Mouse (Mus musculus) MEL (cell line): ENCODE data around the gene Dyrk3. TPM values are rescaled to one million over a fixed set of nuclear protein-coding genes. Genes with fewer than 3 reads are reported as not detected.

Source experiments
- DNase-seq: peaks from one replicate; pipeline ENCODE4 v3.0.0; 2011; ENCODE audit warnings: low read depth, low spot score
- H3K27ac ChIP-seq: 2 replicates; pipeline ENCODE4 v1.5.1; 2012; ENCODE audit warnings: low read depth, mild to moderate bottlenecking, control low read depth, low read length, moderate library complexity; ENCODE audit not compliant: control insufficient read depth
- H3K27me3 ChIP-seq, 2 experiments: fragments of 150-350 bp in 1 of 2; sonication (generic) in 1 of 2; 2 replicates each; pipeline ENCODE4 v1.6.1; 2012; ENCODE audit warnings: low read length in 2 of 2, mild to moderate bottlenecking in 2 of 2, improper control_type of control experiment in 1 of 2, moderate library complexity in 1 of 2; ENCODE audit not compliant: insufficient read depth in 2 of 2, control insufficient read depth in 1 of 2
- H3K36me3 ChIP-seq, 2 experiments: 2 replicates each; pipeline ENCODE4 v1.6.1; 2012 to 2014; ENCODE audit warnings: low read length in 2 of 2, improper control_type of control experiment in 1 of 2, inconsistent platforms in 1 of 2, mild to moderate bottlenecking in 1 of 2; ENCODE audit not compliant: insufficient read depth in 2 of 2, control insufficient read depth in 1 of 2
- H3K4me1 ChIP-seq, 2 experiments: fragments of 150-350 bp in 1 of 2; sonication (generic) in 1 of 2; 2 replicates each; pipeline ENCODE4 v1.6.1; 2012; ENCODE audit warnings: low read length in 2 of 2, improper control_type of control experiment in 1 of 2, mild to moderate bottlenecking in 1 of 2; ENCODE audit not compliant: insufficient read depth in 2 of 2, control insufficient read depth in 1 of 2
- H3K4me3 ChIP-seq, 2 experiments: fragments of 150-350 bp in 1 of 2; sonication (generic) in 1 of 2; 2 replicates each; pipeline ENCODE4 v1.5.1; 2012; ENCODE audit warnings: low read depth in 2 of 2, low read length in 2 of 2, mild to moderate bottlenecking in 2 of 2, moderate library complexity in 2 of 2, control low read depth in 1 of 2, improper control_type of control experiment in 1 of 2; ENCODE audit not compliant: control insufficient read depth in 1 of 2, insufficient read depth in 1 of 2
- H3K79me2 ChIP-seq: 2 replicates; pipeline ENCODE4 v1.6.1; 2012; ENCODE audit warnings: mild to moderate bottlenecking, low read length, moderate library complexity; ENCODE audit not compliant: control insufficient read depth, poor library complexity, insufficient read depth
- H3K9ac ChIP-seq: 2 replicates; pipeline ENCODE4 v1.6.1; 2012; ENCODE audit warnings: low read depth, mild to moderate bottlenecking, control low read depth, low read length, moderate library complexity; ENCODE audit not compliant: control insufficient read depth, poor library complexity, severe bottlenecking
- H3K9me3 ChIP-seq: fragments of 150-350 bp; sonication (generic); replicated peaks from 2 replicates; pipeline ENCODE4 v1.6.1; 2012; ENCODE audit warnings: mild to moderate bottlenecking, low read length, improper control_type of control experiment, moderate library complexity; ENCODE audit not compliant: insufficient read depth
- CHD1 ChIP-seq: IDR thresholded peaks from 2 replicates; pipeline ENCODE4 v1.6.1; 2012; ENCODE audit warnings: low read depth, mild to moderate bottlenecking, inconsistent platforms, low read length, improper control_type of control experiment
- CHD2 ChIP-seq: IDR thresholded peaks from 2 replicates; pipeline ENCODE4 v1.6.1; 2011; ENCODE audit warnings: low read length, improper control_type of control experiment
- CTCF ChIP-seq, 3 experiments: IDR thresholded peaks in 2 of 3; conservative IDR thresholded peaks in 1 of 3; 2 replicates each; pipeline ENCODE4 v1.5.1; 2011 to 2012; ENCODE audit warnings: low read length in 3 of 3, low read depth in 2 of 3, mild to moderate bottlenecking in 2 of 3, improper control_type of control experiment in 1 of 3, inconsistent platforms in 1 of 3, mixed read lengths in 1 of 3, moderate library complexity in 1 of 3; ENCODE audit not compliant: control insufficient read depth in 1 of 3, insufficient read depth in 1 of 3, poor library complexity in 1 of 3, severe bottlenecking in 1 of 3
- GABPA ChIP-seq: IDR thresholded peaks from 2 replicates; pipeline ENCODE4 v1.6.1; 2012; ENCODE audit warnings: low read depth, mild to moderate bottlenecking, inconsistent platforms, low read length, improper control_type of control experiment, moderate library complexity
- GATA1 ChIP-seq: IDR thresholded peaks from 2 replicates; pipeline ENCODE4 v1.6.1; 2011; ENCODE audit warnings: low read depth, low read length, improper control_type of control experiment
- HCFC1 ChIP-seq: IDR thresholded peaks from 2 replicates; pipeline ENCODE4 v1.6.1; 2012; ENCODE audit warnings: low read depth, mild to moderate bottlenecking, inconsistent platforms, low read length, improper control_type of control experiment, moderate library complexity
- KAT2A ChIP-seq: conservative IDR thresholded peaks from 2 replicates; pipeline ENCODE4 v1.6.1; 2012; ENCODE audit warnings: low read depth, low read length, improper control_type of control experiment, inconsistent platforms
- MAFK ChIP-seq: IDR thresholded peaks from 2 replicates; pipeline ENCODE4 v1.6.1; 2011; ENCODE audit warnings: low read depth, mild to moderate bottlenecking, low read length, improper control_type of control experiment, borderline replicate concordance
- MEF2A ChIP-seq: IDR thresholded peaks from 2 replicates; pipeline ENCODE4 v1.6.1; 2014; ENCODE audit warnings: low read depth, mild to moderate bottlenecking, inconsistent platforms, low read length, improper control_type of control experiment; ENCODE audit not compliant: poor library complexity, insufficient replicate concordance, severe bottlenecking; ENCODE audit errors: extremely low read depth
- MXI1 ChIP-seq: IDR thresholded peaks from 2 replicates; pipeline ENCODE4 v1.6.1; 2011; ENCODE audit warnings: mild to moderate bottlenecking, low read depth, low read length, improper control_type of control experiment
- MYC ChIP-seq: IDR thresholded peaks from 2 replicates; pipeline ENCODE4 v1.6.1; 2011; ENCODE audit warnings: low read depth, mild to moderate bottlenecking, low read length, improper control_type of control experiment, moderate library complexity
- NELFE ChIP-seq: IDR thresholded peaks from 2 replicates; pipeline ENCODE4 v1.6.1; 2011; ENCODE audit warnings: low read depth, low read length, improper control_type of control experiment
- NRF1 ChIP-seq: IDR thresholded peaks from 2 replicates; pipeline ENCODE4 v1.6.1; 2014; ENCODE audit warnings: low read depth, mild to moderate bottlenecking, inconsistent platforms, low read length, improper control_type of control experiment, moderate library complexity; ENCODE audit not compliant: poor library complexity, insufficient read depth, severe bottlenecking
- POLR2A ChIP-seq, 2 experiments: IDR thresholded peaks; 2 replicates each; pipeline ENCODE4 v1.6.1; 2011 to 2012; ENCODE audit warnings: low read length in 2 of 2, mild to moderate bottlenecking in 2 of 2, control low read depth in 1 of 2, improper control_type of control experiment in 1 of 2, low read depth in 1 of 2, moderate library complexity in 1 of 2; ENCODE audit not compliant: control insufficient read depth in 1 of 2, insufficient read depth in 1 of 2, poor library complexity in 1 of 2
- POLR2AphosphoS2 ChIP-seq: IDR thresholded peaks from 2 replicates; pipeline ENCODE4 v1.6.1; 2011; ENCODE audit warnings: low read length, improper control_type of control experiment
- RAD21 ChIP-seq: IDR thresholded peaks from 2 replicates; pipeline ENCODE4 v1.6.1; 2011; ENCODE audit warnings: mild to moderate bottlenecking, low read depth, low read length, improper control_type of control experiment
- RCOR1 ChIP-seq: IDR thresholded peaks from 2 replicates; pipeline ENCODE4 v1.6.1; 2012; ENCODE audit warnings: low read depth, mild to moderate bottlenecking, inconsistent platforms, low read length, improper control_type of control experiment
- SIN3A ChIP-seq: IDR thresholded peaks from 2 replicates; pipeline ENCODE4 v1.6.1; 2012; ENCODE audit warnings: low read length, improper control_type of control experiment, inconsistent platforms
- SMC3 ChIP-seq: IDR thresholded peaks from 2 replicates; pipeline ENCODE4 v1.6.1; 2011; ENCODE audit warnings: low read depth, low read length, improper control_type of control experiment
- TBP ChIP-seq: IDR thresholded peaks from 2 replicates; pipeline ENCODE4 v1.8.0; 2011; ENCODE audit warnings: low read depth, low read length, improper control_type of control experiment
- TCF12 ChIP-seq: IDR thresholded peaks from 2 replicates; pipeline ENCODE4 v1.6.1; 2014; ENCODE audit warnings: low read depth, mild to moderate bottlenecking, inconsistent platforms, low read length, improper control_type of control experiment, moderate library complexity
- UBTF ChIP-seq: IDR thresholded peaks from 2 replicates; pipeline ENCODE4 v1.6.1; 2012; ENCODE audit warnings: low read depth, mild to moderate bottlenecking, inconsistent platforms, low read length, improper control_type of control experiment, moderate library complexity, borderline replicate concordance; ENCODE audit not compliant: insufficient read depth
- USF1 ChIP-seq: IDR thresholded peaks from 2 replicates; pipeline ENCODE4 v1.6.1; 2014; ENCODE audit warnings: low read depth, mild to moderate bottlenecking, inconsistent platforms, low read length, improper control_type of control experiment, moderate library complexity
- USF2 ChIP-seq, 2 experiments: IDR thresholded peaks; 2 replicates each; pipeline ENCODE4 v1.6.1; 2011 to 2012; ENCODE audit warnings: improper control_type of control experiment in 2 of 2, low read length in 2 of 2, borderline replicate concordance in 1 of 2, inconsistent platforms in 1 of 2, low read depth in 1 of 2, mild to moderate bottlenecking in 1 of 2; ENCODE audit not compliant: insufficient read depth in 1 of 2
- ZMIZ1 ChIP-seq: IDR thresholded peaks from 2 replicates; pipeline ENCODE4 v1.6.1; 2012; ENCODE audit warnings: low read depth, mild to moderate bottlenecking, inconsistent platforms, low read length, improper control_type of control experiment, moderate library complexity
- ZNF384 ChIP-seq: IDR thresholded peaks from 2 replicates; pipeline ENCODE4 v1.6.1; 2012; ENCODE audit warnings: low read depth, mild to moderate bottlenecking, inconsistent platforms, low read length, improper control_type of control experiment
- polyA plus RNA-seq, 2 experiments: library from polyadenylated mRNA; stranded (reverse) in 1 of 2; unstranded in 1 of 2; fragments of >175 nt in 1 of 2; fragments of >200 nt in 1 of 2; gene quantifications; 2 replicates each; pipeline versions ENCODE4 v1.2.1 to v1.2.4; 2012; ENCODE audit warnings: low replicate concordance in 2 of 2, low read depth in 1 of 2; ENCODE audit not compliant: insufficient read length in 2 of 2, insufficient read depth in 1 of 2, missing spikeins in 1 of 2
- total RNA-seq: library from RNA; depleted of rRNA; stranded (reverse); fragments of 300-350 nt; gene quantifications from 2 replicates; pipeline ENCODE4 v1.2.3, GENCODE M21; 2012

Gene Dyrk3
- total and polyA plus RNA-seq, 3 experiments: 8.6 to 11.8 TPM; not detected in 1

- peak overlapping the region; percentile 97 for H3K9ac ChIP-seq
- peaks cover 34% of the 10 kb centered on the region for H3K79me2 ChIP-seq
- H3K9me3 ChIP-seq: no peaks in the 10 kb centered on the region
- peaks cover 0 to 4% of the 10 kb centered on the region in 2 experiments; a peak in 2 of 4 replicates for H3K36me3 ChIP-seq
- DNase-seq: peak; percentile 90
- peak; percentile 34; the same call in 1 of the 2 replicates for TF ChIP-seq UBTF
- TF ChIP-seq MXI1: 0 out of 2 replicates have a peak, but pooled peaks have one; percentile 35
- TF ChIP-seq NELFE: peak; percentile 32
- no peak for TF ChIP-seq CHD2
- no peak for TF ChIP-seq CTCF (IDR thresholded peaks at IDR 0.05 in 2 of 3, conservative IDR thresholded peaks at IDR 0.05 in 1 of 3; ENCODE audit: control insufficient read depth in 1 of 3, insufficient read depth in 1 of 3, low read depth in 2 of 3, low read length in 3 of 3, poor library complexity in 1 of 3, severe bottlenecking in 1 of 3)
- TF ChIP-seq RAD21: no peak
- TF ChIP-seq NRF1: no peak
- TF ChIP-seq SIN3A: peak; percentile 29; the same call in 1 of the 2 replicates
- TF ChIP-seq HCFC1: 0 out of 2 replicates have a peak, but pooled peaks have one; percentile 23
- TF ChIP-seq POLR2A (IDR thresholded peaks at IDR 0.05; ENCODE audit: control insufficient read depth in 1 of 2, insufficient read depth in 1 of 2, low read depth in 1 of 2, low read length in 2 of 2, poor library complexity in 1 of 2): peak; percentile 41 to 46; a peak in 3 of 4 replicates
- TF ChIP-seq MAFK: no peak
- no peak for TF ChIP-seq SMC3
- peak overlapping the region; percentile 69 for H3K27ac ChIP-seq
- peak overlapping the region; percentile 98 to 99 for H3K4me3 ChIP-seq
- no peaks in the 10 kb centered on the region for H3K27me3 ChIP-seq
- peaks cover 0 to 3% of the 10 kb centered on the region in 2 experiments; a peak in 1 of 4 replicates for H3K4me1 ChIP-seq
Measured at GRCm38 (mm10) chr1:131096803-131097699, 41.1 kb downstream of the Dyrk3 start.

- no peaks in the 10 kb centered on the region for H3K27me3 ChIP-seq
- no peaks in the 10 kb centered on the region for H3K9me3 ChIP-seq
- peak overlapping the region; percentile 98 to 99 for H3K4me3 ChIP-seq
- peaks cover 0 to 3% of the 10 kb centered on the region in 2 experiments; a peak in 1 of 4 replicates for H3K4me1 ChIP-seq
- peak overlapping the region; percentile 97 for H3K9ac ChIP-seq
- H3K36me3 ChIP-seq: peaks cover 0 to 4% of the 10 kb centered on the region in 2 experiments; a peak in 2 of 4 replicates
- peak overlapping the region; percentile 69 for H3K27ac ChIP-seq
- H3K79me2 ChIP-seq: peaks cover 34% of the 10 kb centered on the region
- DNase-seq: peak; percentile 77
- no peak for TF ChIP-seq GABPA
- no peak for TF ChIP-seq USF1
- TF ChIP-seq SMC3: no peak
- TF ChIP-seq MYC: 0 out of 2 replicates have a peak, but pooled peaks have one; percentile 11
- TF ChIP-seq POLR2AphosphoS2: no peak
- TF ChIP-seq GATA1: peak; percentile 63
- TF ChIP-seq ZMIZ1: no peak
- TF ChIP-seq ZNF384: no peak
- TF ChIP-seq RCOR1: no peak
- TF ChIP-seq TBP: peak; percentile 13; the same call in 1 of the 2 replicates
- no peak for TF ChIP-seq MAFK
- TF ChIP-seq NRF1: no peak
- TF ChIP-seq KAT2A: no peak
- TF ChIP-seq USF2 (IDR thresholded peaks at IDR 0.05; ENCODE audit: borderline replicate concordance in 1 of 2, insufficient read depth in 1 of 2, low read depth in 1 of 2, low read length in 2 of 2): no peak
- no peak for TF ChIP-seq MEF2A
- TF ChIP-seq HCFC1: peak; percentile 69
- no peak for TF ChIP-seq CTCF (IDR thresholded peaks at IDR 0.05 in 2 of 3, conservative IDR thresholded peaks at IDR 0.05 in 1 of 3; ENCODE audit: control insufficient read depth in 1 of 3, insufficient read depth in 1 of 3, low read depth in 2 of 3, low read length in 3 of 3, poor library complexity in 1 of 3, severe bottlenecking in 1 of 3)
- no peak for TF ChIP-seq CHD1
- TF ChIP-seq TCF12: no peak
Measured at GRCm38 (mm10) chr1:131096132-131096695, 41.9 kb downstream of the Dyrk3 start.
